Mouse (Mus musculus): ENCODE data around the gene Plcb2.
A peak's percentile ranks its signal among the peaks of the same experiment; 100 is the strongest.

DNA sequence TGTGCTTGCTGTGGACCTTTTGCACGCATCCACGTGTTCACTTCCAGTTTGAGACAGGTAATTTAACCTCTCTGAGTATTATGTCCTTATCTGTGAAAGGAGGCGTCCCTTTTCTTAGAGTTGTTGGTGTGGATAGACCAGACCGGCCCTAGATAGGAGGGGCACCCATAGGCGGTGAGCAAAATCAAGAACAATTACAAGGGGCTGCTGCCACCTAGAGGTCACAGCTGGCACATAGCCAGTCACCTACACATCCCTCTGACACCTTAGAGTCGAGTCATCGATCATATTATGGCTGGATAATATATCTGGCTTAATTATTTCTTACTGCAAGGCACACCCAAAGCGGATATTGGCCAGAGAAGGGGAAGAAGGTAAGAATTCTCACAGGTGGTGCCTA is 31.6 kb upstream of the Plcb2 start:
- TF ChIP-seq CTCF (IDR thresholded peaks at IDR 0.05; ENCODE audit: extremely low read depth, insufficient read depth, insufficient read length, insufficient replicate concordance) (peak; percentile 79; the same call in 1 of the 2 replicates), POLR2A (IDR thresholded peaks at IDR 0.05; ENCODE audit: low read depth, low read length) (no peak)

All from spleen, adult 2 months (tissue).